Mouse (Mus musculus) neural tube, embryonic 11.5 days (tissue): Measurements from ENCODE around the gene Rwdd1. TPM values are rescaled to one million over a fixed set of nuclear protein-coding genes. Genes with fewer than 3 reads are reported as not detected.
"Not testable (repeated sequence)": the region's sequence is repeated elsewhere in the genome, so short reads cannot be mapped to it uniquely, and the experiment has no call there.

ENCODE experiments used
- ATAC-seq: fragments of 200-750 bp; cut with Nextera tagmentation; 2 replicates; pipeline ENCODE4 v1.8.0; 2017; ENCODE audit warnings: moderate number of reproducible peaks, mild to moderate bottlenecking, moderate TSS enrichment, moderate library complexity; ENCODE audit not compliant: insufficient read depth, low FRiP score, low TSS enrichment
- DNase-seq: peaks from one replicate; pipeline ENCODE4 v3.0.0-alpha.2; 2015; ENCODE audit warnings: low spot score
- H3K27ac ChIP-seq: fragments of 300-500 bp; sonication (generic); 2 replicates; pipeline ENCODE4 v1.5.1; 2014; ENCODE audit warnings: low read depth, mild to moderate bottlenecking, low read length
- H3K27me3 ChIP-seq: fragments of 300-500 bp; sonication (generic); 2 replicates; pipeline ENCODE4 v1.6.1; 2014; ENCODE audit warnings: mild to moderate bottlenecking, low read length, mixed read lengths; ENCODE audit not compliant: control insufficient read depth, insufficient read depth
- H3K36me3 ChIP-seq: fragments of 300-500 bp; sonication (generic); 2 replicates; pipeline ENCODE4 v1.6.1; 2014; ENCODE audit warnings: mild to moderate bottlenecking, low read length, moderate library complexity, mixed read lengths; ENCODE audit not compliant: control insufficient read depth, insufficient read depth
- H3K4me1 ChIP-seq: fragments of 300-500 bp; sonication (generic); 2 replicates; pipeline ENCODE4 v1.6.1; 2014; ENCODE audit warnings: low read length, mixed read lengths; ENCODE audit not compliant: control insufficient read depth, insufficient read depth
- H3K4me2 ChIP-seq: fragments of 300-500 bp; sonication (generic); 2 replicates; pipeline ENCODE4 v1.6.1; 2014; ENCODE audit warnings: low read depth, mild to moderate bottlenecking, moderate library complexity
- H3K4me3 ChIP-seq: fragments of 300-500 bp; sonication (generic); 2 replicates; pipeline ENCODE4 v1.5.1; 2014; ENCODE audit warnings: low read depth, low read length
- H3K9ac ChIP-seq: fragments of 300-500 bp; sonication (generic); 2 replicates; pipeline ENCODE4 v1.6.1; 2014; ENCODE audit warnings: mild to moderate bottlenecking, low read length
- H3K9me3 ChIP-seq: fragments of 300-500 bp; sonication (generic); 2 replicates; pipeline ENCODE4 v1.6.1; 2016; ENCODE audit warnings: low read length; ENCODE audit not compliant: control insufficient read depth
- WGBS: fragments of 180-500 bp; shearing (Covaris S2); extraction: QIAGEN DNeasy Blood & Tissue Kit; methylation state at CpG from one replicate; pipeline ENCODE4 v1.1.7; 2014; 5-methylcytosine and 5-hydroxymethylcytosine counted together
- polyA plus RNA-seq: library from polyadenylated mRNA; unstranded; fragments of >200 nt; fragmentation: Nextera tagmentation; extraction: Ambion mirVana; gene quantifications from 2 replicates; pipeline ENCODE4 v1.2.1, GENCODE M21; 2014

Rwdd1 gene
- polyA plus RNA-seq, 1 experiment from 2014 or later: 150 TPM

DNA sequence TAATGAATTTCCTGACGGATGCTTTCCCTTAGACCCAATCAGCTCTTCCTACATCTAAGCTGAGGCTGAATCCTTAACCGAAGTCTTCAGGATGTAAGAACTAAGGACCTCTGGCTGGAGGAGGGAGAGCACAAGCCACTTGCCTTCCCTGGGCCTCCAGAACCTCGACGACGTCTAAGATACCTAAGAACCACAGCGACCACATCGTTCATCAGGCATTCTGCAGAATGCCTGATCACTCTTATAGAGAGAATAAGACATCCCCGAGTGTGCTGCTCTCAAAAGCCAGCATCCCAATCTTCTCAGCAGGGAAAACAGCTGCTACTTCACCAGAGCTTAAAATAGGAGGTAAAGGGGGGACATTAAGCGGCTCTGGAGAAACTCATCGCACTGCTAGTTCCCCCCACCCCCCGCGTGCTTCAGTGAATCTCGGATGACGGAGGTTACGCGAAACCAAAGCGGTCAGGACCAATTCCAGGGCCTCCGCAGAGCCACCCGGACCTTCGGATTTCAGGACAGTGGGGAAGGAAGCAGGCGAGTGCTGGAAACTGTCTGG is 600 bp downstream of the Rwdd1 start:
- WGBS: under 1% methylated on average over 21 of the region's 21 CpGs
- Histone ChIP-seq H3K9ac (peak overlapping the region; percentile 82), H3K4me2 (peak overlapping the region; percentile 31), H3K27ac (peak overlapping the region; percentile 82), H3K4me1 (peaks cover 8% of the 10 kb centered on the region), H3K36me3 (no peaks in the 10 kb centered on the region), H3K4me3 (peak overlapping the region; percentile 76), H3K9me3 (no peaks in the 10 kb centered on the region), H3K27me3 (no peaks in the 10 kb centered on the region)
- DNase-seq (no peak), ATAC-seq (no peak)

DNA sequence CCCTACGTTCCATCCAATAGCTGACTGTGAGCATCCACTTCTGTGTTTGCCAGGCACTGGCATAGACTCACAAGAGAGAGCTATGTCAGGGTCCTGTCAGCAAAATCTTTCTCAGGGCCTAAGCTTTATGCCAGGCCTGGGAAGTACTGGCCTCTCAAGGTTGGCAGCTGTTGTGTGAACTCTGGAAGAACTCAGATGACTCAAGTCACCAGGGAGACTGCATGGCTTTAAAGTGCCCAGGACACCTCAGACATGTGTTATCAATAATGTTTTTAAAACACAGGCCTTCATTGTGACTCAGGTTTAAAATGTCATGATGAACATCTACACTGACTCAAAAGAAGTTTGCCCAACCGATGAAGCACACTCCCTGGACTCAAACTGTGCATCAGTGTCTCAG is 6.2 kb downstream of the Rwdd1 start:
- no peaks in the 10 kb centered on the region for H3K9me3 ChIP-seq
- peaks cover 6% of the 10 kb centered on the region for H3K4me1 ChIP-seq
- DNase-seq (no peak), ATAC-seq (no peak)
- H3K9ac ChIP-seq: no peak overlapping the region
- H3K4me2 ChIP-seq: no peak overlapping the region
- H3K27me3 ChIP-seq: no peaks in the 10 kb centered on the region
- H3K36me3 ChIP-seq: no peaks in the 10 kb centered on the region; the same call in 1 of the 2 replicates
- H3K27ac ChIP-seq: no peak overlapping the region
- WGBS: 88% methylated on average over 2 of the region's 2 CpGs
- H3K4me3 ChIP-seq: no peak overlapping the region

DNA sequence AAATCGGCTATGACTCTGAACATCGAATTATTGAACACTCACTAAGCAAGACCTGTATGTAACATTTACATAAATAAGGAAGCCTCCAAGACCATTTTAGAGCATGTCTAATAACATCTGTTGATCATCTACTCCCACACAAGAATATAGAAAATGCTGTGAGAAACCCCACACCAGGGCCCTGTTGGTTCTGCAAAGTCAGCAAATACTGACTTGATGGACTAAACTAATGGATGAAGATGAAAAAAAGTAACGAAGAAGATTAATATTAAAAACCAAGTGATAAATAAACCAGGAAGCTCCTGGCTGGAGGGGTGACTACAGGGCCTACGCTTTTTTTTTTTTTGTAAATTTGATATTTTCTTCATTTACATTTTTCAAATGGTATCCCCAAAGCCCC is 6.8 kb downstream of the Rwdd1 start:
- DNase-seq: no peak
- no peak overlapping the region for H3K9ac ChIP-seq
- no peaks in the 10 kb centered on the region; the same call in 1 of the 2 replicates for H3K36me3 ChIP-seq
- no peak for ATAC-seq
- no peaks in the 10 kb centered on the region for H3K27me3 ChIP-seq
- H3K4me2 ChIP-seq: no peak overlapping the region
- H3K4me3 ChIP-seq: no peak overlapping the region
- no peak overlapping the region for H3K27ac ChIP-seq
- H3K9me3 ChIP-seq: no peaks in the 10 kb centered on the region
- WGBS: 93% methylated on average over 4 of the region's 4 CpGs
- H3K4me1 ChIP-seq: no peaks in the 10 kb centered on the region

DNA sequence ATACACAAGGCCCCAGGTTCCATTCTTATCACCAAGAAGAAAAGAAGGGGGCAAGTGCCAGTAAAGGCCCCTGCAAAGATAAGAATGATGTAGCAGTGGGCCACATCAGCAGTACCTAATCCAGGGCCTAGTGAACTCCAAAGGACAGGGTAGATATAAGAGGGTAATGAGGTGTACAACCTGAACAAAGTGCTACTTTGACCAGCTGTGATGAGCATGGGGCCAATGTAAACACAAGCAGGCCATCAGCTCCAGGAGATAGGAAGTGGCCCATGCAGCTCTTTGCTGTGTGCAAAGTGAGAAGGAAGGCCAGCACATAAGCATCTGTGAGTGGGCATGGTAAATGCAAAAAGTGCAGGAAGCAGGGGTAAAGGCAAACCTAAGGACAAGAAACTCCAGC is 21.0 kb downstream of the Rwdd1 start:
- no peaks in the 10 kb centered on the region for H3K4me1 ChIP-seq
- no peaks in the 10 kb centered on the region for H3K9me3 ChIP-seq
- H3K4me2 ChIP-seq: no peak overlapping the region
- ATAC-seq (no peak), DNase-seq (no peak)
- no peaks in the 10 kb centered on the region for H3K27me3 ChIP-seq
- H3K36me3 ChIP-seq: peaks cover 6% of the 10 kb centered on the region
- H3K27ac ChIP-seq: no peak overlapping the region
- no peak overlapping the region for H3K9ac ChIP-seq
- H3K4me3 ChIP-seq: no peak overlapping the region

DNA sequence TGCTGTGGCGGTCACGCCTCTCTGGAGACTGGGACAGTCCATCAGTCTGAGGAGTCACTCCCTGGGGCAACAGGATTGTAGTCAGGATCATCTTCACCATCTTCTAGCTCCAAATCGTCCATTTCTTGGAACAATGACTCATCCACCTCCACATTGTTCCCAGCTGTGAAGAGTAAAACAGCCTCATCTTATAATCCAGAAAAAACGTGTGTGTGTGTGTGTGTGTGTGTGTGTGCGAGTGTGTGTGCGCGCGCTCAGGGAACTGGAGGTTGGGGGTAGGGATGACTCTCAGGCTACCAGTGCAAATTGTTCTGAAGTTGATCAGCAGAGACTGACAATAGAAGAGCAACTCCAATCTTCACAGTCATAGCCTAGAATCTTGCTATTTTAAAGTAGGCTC is 22.7 kb downstream of the Rwdd1 start:
- not testable (repeated sequence) for H3K27me3 ChIP-seq, H3K4me3 ChIP-seq, H3K4me2 ChIP-seq, DNase-seq, H3K27ac ChIP-seq, ATAC-seq, H3K9ac ChIP-seq, H3K4me1 ChIP-seq, H3K36me3 ChIP-seq, H3K9me3 ChIP-seq
- WGBS: 93% methylated on average over 6 of the region's 8 CpGs

DNA sequence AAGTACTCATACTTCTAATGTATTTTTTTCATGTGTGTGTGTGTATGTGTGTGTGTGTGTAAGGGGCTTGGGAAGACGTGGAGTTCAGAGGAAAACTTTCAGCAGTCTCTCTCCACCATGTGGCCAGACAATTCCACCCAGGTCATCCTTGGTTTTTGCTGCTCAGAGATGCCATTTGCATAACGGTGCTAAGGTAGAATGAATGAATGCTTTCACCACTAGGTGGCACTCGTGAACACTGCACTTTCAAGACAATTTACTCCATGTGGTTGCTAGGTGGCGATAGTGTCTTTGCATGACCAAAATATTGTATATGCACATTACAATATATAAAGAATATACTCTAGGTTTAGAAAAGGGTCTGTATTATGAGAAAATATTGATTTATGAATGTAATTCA is 32.7 kb downstream of the Rwdd1 start:
- Histone ChIP-seq H3K27ac (no peak overlapping the region), H3K27me3 (no peaks in the 10 kb centered on the region), H3K9ac (no peak overlapping the region), H3K36me3 (no peaks in the 10 kb centered on the region), H3K4me2 (no peak overlapping the region), H3K9me3 (no peaks in the 10 kb centered on the region), H3K4me1 (no peaks in the 10 kb centered on the region), H3K4me3 (no peak overlapping the region)
- peak; percentile 55 for DNase-seq
- peak; percentile 50 for ATAC-seq
- 27% methylated on average over 4 of the region's 4 CpGs for WGBS

DNA sequence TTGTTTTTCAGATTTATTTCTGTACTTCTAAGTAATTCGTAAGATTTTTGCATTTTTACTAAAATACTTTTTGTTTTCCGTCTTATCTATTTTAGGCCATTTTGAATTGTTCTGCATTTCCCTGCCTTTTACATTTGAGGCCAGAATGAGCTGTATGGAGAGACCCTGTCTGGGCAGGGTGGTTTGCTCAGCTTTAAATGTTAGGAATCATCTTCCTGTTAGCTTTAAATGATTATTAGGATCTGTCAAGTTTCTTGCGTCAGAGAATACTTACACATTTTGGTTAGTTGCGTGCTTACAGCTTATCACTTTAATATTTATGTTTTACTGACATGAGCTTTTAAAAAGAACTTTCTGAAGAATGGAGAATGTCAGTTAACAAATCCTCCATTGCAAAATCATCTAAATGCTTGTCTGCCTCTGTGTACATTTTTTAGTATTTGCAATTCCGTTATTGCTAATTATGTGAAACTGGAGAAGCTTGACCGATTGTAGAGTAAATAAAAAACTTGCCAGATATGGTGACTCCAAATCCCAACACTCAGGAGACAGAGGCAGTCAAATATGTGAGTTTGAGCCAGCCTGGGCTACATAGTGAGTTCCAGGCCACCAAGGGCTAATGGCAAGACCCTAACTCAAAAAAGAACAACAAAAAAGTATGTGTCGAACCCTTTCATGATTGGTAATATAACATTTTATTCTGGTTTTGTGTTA is 44.5 kb downstream of the Rwdd1 start:
- DNase-seq (no peak), ATAC-seq (no peak)
- no peaks in the 10 kb centered on the region for H3K4me1 ChIP-seq
- no peaks in the 10 kb centered on the region for H3K9me3 ChIP-seq
- no peak overlapping the region for H3K4me2 ChIP-seq
- no peak overlapping the region for H3K9ac ChIP-seq
- H3K36me3 ChIP-seq: no peaks in the 10 kb centered on the region
- no peak overlapping the region for H3K27ac ChIP-seq
- 93% methylated on average over 7 of the region's 7 CpGs for WGBS
- H3K27me3 ChIP-seq: no peaks in the 10 kb centered on the region
- H3K4me3 ChIP-seq: no peak overlapping the region

DNA sequence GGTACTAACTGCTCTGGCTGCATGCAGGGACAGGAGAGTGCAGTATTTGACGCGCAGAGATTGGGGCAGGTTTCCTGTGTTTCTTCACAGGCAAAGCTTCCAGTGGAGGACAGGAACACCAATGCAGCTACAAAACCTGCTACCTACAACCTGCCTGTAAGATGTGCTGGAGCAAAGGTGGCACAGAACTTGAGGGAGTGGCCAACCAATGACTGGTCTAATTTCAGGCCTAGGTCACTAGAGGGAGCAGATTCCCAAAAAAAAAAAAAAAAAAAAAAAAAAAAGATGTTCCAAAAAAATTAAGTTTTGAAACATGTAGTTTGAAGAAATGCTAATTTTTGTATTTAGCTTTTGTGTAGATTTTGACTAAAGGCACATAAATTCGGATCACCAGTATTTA is 66.9 kb downstream of the Rwdd1 start:
- no peaks in the 10 kb centered on the region for H3K36me3 ChIP-seq
- DNase-seq (no peak), ATAC-seq (no peak)
- no peak overlapping the region for H3K9ac ChIP-seq
- H3K4me1 ChIP-seq: peaks cover 6% of the 10 kb centered on the region; the same call in 1 of the 2 replicates
- WGBS: 82% methylated on average over 3 of the region's 3 CpGs
- no peaks in the 10 kb centered on the region for H3K9me3 ChIP-seq
- H3K27ac ChIP-seq: no peak overlapping the region
- no peak overlapping the region for H3K4me2 ChIP-seq
- H3K4me3 ChIP-seq: no peak overlapping the region
- no peaks in the 10 kb centered on the region for H3K27me3 ChIP-seq
